Mouse (Mus musculus) E14TG2a.4 (cell line): ENCODE measurements around the gene Swi5.

Experiments
- CTCF ChIP-seq: conservative IDR thresholded peaks from 2 replicates; pipeline ENCODE4 v1.5.1; 2014; ENCODE audit warnings: low read length
- NANOG ChIP-seq: IDR thresholded peaks from 2 replicates; pipeline ENCODE4 v1.6.1; 2014; ENCODE audit warnings: borderline replicate concordance, low read length, mixed read lengths
- POU5F1 ChIP-seq: IDR thresholded peaks from 2 replicates; pipeline ENCODE4 v1.6.1; 2014; ENCODE audit warnings: low read length, borderline replicate concordance

DNA sequence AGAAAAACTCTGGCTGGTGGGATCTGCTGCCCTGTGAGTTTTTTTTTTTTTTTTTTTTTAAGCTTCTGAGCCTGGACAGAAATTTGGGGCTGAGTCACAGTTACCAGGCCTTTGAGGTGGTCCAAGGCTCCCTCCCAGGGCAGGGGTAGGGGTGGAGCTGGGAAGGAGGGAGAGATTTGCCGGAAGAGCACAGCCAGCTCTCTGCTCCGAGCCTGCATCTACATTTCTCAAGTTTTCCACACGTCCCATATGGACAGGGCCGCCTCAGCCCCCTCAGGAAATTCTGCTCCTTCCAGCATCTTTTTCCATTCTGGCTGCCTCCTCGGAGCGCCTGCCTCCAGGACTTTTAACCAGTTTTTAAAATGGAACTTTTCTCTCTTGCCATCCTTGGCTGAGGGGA, 41.7 kb upstream of the Swi5 start:
- TF ChIP-seq CTCF = no peak
- no peak for TF ChIP-seq NANOG
- no peak for TF ChIP-seq POU5F1
